10 mouse cellular contexts compared by ENCODE assay signal in genomic region chr4:111443906-111444615, GRCm38 (mm10). TPM values are rescaled to one million over a fixed set of nuclear protein-coding genes. Genes with fewer than 3 reads are reported as not detected.
A peak's percentile ranks its signal among the peaks of the same experiment; 100 is the strongest.
DNase-seq lines count a peak whose midpoint lies in the region; ATAC-seq lines count a peak whose summit lies in the region.
"Had no signal": no experiment of that assay in that cellular context is flagged by ENCODE, and none has a peak within 500 bp of the region (broad histone marks: within the 10 kb centered on the region; RNA-seq: fewer than 3 reads in every experiment).

No protein-coding gene starts in this region.

- peaks cover 37% of the 10 kb centered on the region for H3K4me1 ChIP-seq in hindbrain, embryonic 15.5 days (replicated peaks)
- H3K4me1 ChIP-seq in neural tube, embryonic 14.5 days (ENCODE audit: control insufficient read depth, insufficient read depth, low read length): peaks cover 16% of the 10 kb centered on the region

- no peak overlapping the region for H3K9ac ChIP-seq in hindbrain, embryonic 15.5 days
- H3K9ac ChIP-seq in neural tube, embryonic 14.5 days (replicated peaks; ENCODE audit: low read depth, low read length): no peak overlapping the region

- H3K27me3 ChIP-seq in hindbrain, embryonic 15.5 days: no peaks in the 10 kb centered on the region
- no peaks in the 10 kb centered on the region for H3K27me3 ChIP-seq in neural tube, embryonic 14.5 days (ENCODE audit: control insufficient read depth, insufficient read depth, low read length)

- WGBS in hindbrain, embryonic 15.5 days: 30% methylated on average over 10 of the region's 10 CpGs
- 37% methylated on average over 10 of the region's 10 CpGs for WGBS in neural tube, embryonic 14.5 days

- peak overlapping the region; percentile 11; the same call in 1 of the 2 replicates for H3K4me2 ChIP-seq in hindbrain, embryonic 15.5 days
- H3K4me2 ChIP-seq in neural tube, embryonic 14.5 days (ENCODE audit: low read depth, low read length): no peak overlapping the region

- peak overlapping the region; percentile 78 for H3K27ac ChIP-seq in hindbrain, embryonic 15.5 days (replicated peaks)
- peak overlapping the region; percentile 64 for H3K27ac ChIP-seq in neural tube, embryonic 14.5 days (ENCODE audit: low read depth, low read length)

- peaks cover 10% of the 10 kb centered on the region; the same call in 1 of the 2 replicates for H3K36me3 ChIP-seq in hindbrain, embryonic 15.5 days
- H3K36me3 ChIP-seq in neural tube, embryonic 14.5 days (ENCODE audit: control insufficient read depth, insufficient read depth, low read length): peaks cover 6% of the 10 kb centered on the region; the same call in 1 of the 2 replicates

- no peaks in the 10 kb centered on the region for H3K9me3 ChIP-seq in hindbrain, embryonic 15.5 days
- no peaks in the 10 kb centered on the region for H3K9me3 ChIP-seq in neural tube, embryonic 14.5 days (ENCODE audit: control insufficient read depth, low read length)

- peak; percentile 46; the same call in 1 of the 2 replicates for ATAC-seq in hindbrain, embryonic 15.5 days (ENCODE audit: low FRiP score, low read depth)
- ATAC-seq in neural tube, embryonic 14.5 days (ENCODE audit: low read depth): peak; percentile 32
- ATAC-seq: lung, postnatal 0 days had no signal

- H3K4me3 ChIP-seq in hindbrain, embryonic 15.5 days: no peak overlapping the region
- H3K4me3 ChIP-seq in neural tube, embryonic 14.5 days (ENCODE audit: low read depth, low read length): no peak overlapping the region

- DNase-seq in embryo, embryonic 10.5 days (ENCODE audit: low spot score): peak; percentile 22
- DNase-seq in embryo, embryonic 10 days (ENCODE audit: low spot score): no peak
- DNase-seq in right cerebral cortex, adult 18-20 months: peak; percentile 72
- DNase-seq in right cerebral cortex, postnatal 25 days: no peak
- no peak for DNase-seq in cerebellum, adult 9-11 months
- no peak for DNase-seq in thymus, postnatal 0 days (ENCODE audit: low spot score)
- DNase-seq: gastrocnemius, postnatal 10 days had no signal

RNA-seq across cellular contexts. Expression of gene Bend5, which starts 29.3 kb away (rescaled TPM):
- 57.5 and 59.4 TPM in 2 replicates for polyA plus RNA-seq in hindbrain, embryonic 15.5 days (2015; fragmentation: Nextera tagmentation; extraction: Ambion mirVana)
- 69.5 and 72.4 TPM in 2 replicates for polyA plus RNA-seq in neural tube, embryonic 14.5 days (2014; fragmentation: Nextera tagmentation; extraction: Ambion mirVana)
- 27.4 and 29.7 TPM in 2 replicates for polyA plus RNA-seq in thymus, postnatal 0 days (2015; fragmentation: Nextera tagmentation; extraction: Ambion mirVana)

Comparison
In these comparisons a context has a peak if more than half of its experiments do, and no peak if none do; other contexts are left out.
1. DNase-seq: peak in embryo, embryonic 10.5 days (single experiment) and right cerebral cortex, adult 18-20 months (single experiment); none in embryo, embryonic 10 days (single experiment), right cerebral cortex, postnatal 25 days (single experiment), cerebellum, adult 9-11 months (single experiment) and thymus, postnatal 0 days (single experiment).